Mouse (Mus musculus): ENCODE results near the gene Bloc1s5. TPM values are rescaled to one million over a fixed set of nuclear protein-coding genes. Genes with fewer than 3 reads are reported as not detected.

Bloc1s5 gene
- polyA plus RNA-seq, 1 experiment: 3.5 TPM

DNA sequence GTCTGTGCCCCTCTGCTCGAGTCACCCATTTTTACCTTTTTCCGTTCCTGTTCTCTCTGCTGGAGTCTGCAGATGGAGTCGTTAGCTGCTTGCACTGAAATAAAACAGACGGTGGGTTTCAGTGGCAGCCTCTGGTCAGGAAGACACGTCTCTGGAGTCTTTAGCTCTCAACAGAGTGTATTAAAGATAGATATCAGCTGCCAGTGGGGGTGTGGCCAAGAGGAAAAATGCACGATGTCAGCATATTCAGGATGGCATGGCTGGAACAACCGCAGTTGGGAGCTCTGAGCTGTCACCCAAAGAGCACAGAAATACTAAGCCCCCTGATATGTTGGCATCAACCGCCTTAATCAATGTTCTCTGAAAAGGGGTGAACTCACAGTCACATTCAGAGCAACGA is 22.3 kb downstream of the Bloc1s5 start:
- Histone ChIP-seq H3K36me3 (ENCODE audit: control insufficient read depth, insufficient read depth, low read length) (no peaks in the 10 kb centered on the region), H3K4me1 (replicated peaks; ENCODE audit: control insufficient read depth, insufficient read depth, low read length) (no peaks in the 10 kb centered on the region), H3K4me3 (ENCODE audit: control insufficient read depth, insufficient read depth, low read length) (no peak overlapping the region), H3K27me3 (ENCODE audit: control insufficient read depth, insufficient read depth, low read length) (no peaks in the 10 kb centered on the region), H3K27ac (ENCODE audit: control insufficient read depth, insufficient read depth, low read length) (no peak overlapping the region)
- TF ChIP-seq CTCF (IDR thresholded peaks at IDR 0.05; ENCODE audit: borderline replicate concordance, control insufficient read depth, extremely low read depth, insufficient read depth, low read length, poor library complexity) (no peak), POLR2A (IDR thresholded peaks at IDR 0.05; ENCODE audit: control insufficient read depth, extremely low read depth, insufficient read depth, low read length, poor library complexity) (no peak)
- no peak for DNase-seq
- 96% methylated on average over 9 of the region's 9 CpGs for WGBS

- Histone ChIP-seq H3K27ac (ENCODE audit: control insufficient read depth, insufficient read depth, low read length) (no peak overlapping the region), H3K36me3 (ENCODE audit: control insufficient read depth, insufficient read depth, low read length) (no peaks in the 10 kb centered on the region), H3K4me3 (ENCODE audit: control insufficient read depth, insufficient read depth, low read length) (no peak overlapping the region), H3K4me1 (replicated peaks; ENCODE audit: control insufficient read depth, insufficient read depth, low read length) (no peaks in the 10 kb centered on the region), H3K27me3 (ENCODE audit: control insufficient read depth, insufficient read depth, low read length) (no peaks in the 10 kb centered on the region)
- DNase-seq: no peak
- no peak for TF ChIP-seq CTCF (IDR thresholded peaks at IDR 0.05; ENCODE audit: borderline replicate concordance, control insufficient read depth, extremely low read depth, insufficient read depth, low read length, poor library complexity)
- no peak for TF ChIP-seq POLR2A (IDR thresholded peaks at IDR 0.05; ENCODE audit: control insufficient read depth, extremely low read depth, insufficient read depth, low read length, poor library complexity)
- WGBS: 97% methylated on average over 4 of the region's 4 CpGs
These were observed 22.7 kb downstream of the Bloc1s5 start for GRCm38 (mm10) chr13:38612179-38612578.

- Histone ChIP-seq H3K27me3 (ENCODE audit: control insufficient read depth, insufficient read depth, low read length) (no peaks in the 10 kb centered on the region), H3K27ac (ENCODE audit: control insufficient read depth, insufficient read depth, low read length) (no peak overlapping the region), H3K4me1 (replicated peaks; ENCODE audit: control insufficient read depth, insufficient read depth, low read length) (no peaks in the 10 kb centered on the region), H3K36me3 (ENCODE audit: control insufficient read depth, insufficient read depth, low read length) (no peaks in the 10 kb centered on the region), H3K4me3 (ENCODE audit: control insufficient read depth, insufficient read depth, low read length) (no peak overlapping the region)
- 95% methylated on average over 6 of the region's 6 CpGs for WGBS
- TF ChIP-seq POLR2A (IDR thresholded peaks at IDR 0.05; ENCODE audit: control insufficient read depth, extremely low read depth, insufficient read depth, low read length, poor library complexity): no peak
- no peak for TF ChIP-seq CTCF (IDR thresholded peaks at IDR 0.05; ENCODE audit: borderline replicate concordance, control insufficient read depth, extremely low read depth, insufficient read depth, low read length, poor library complexity)
- DNase-seq: no peak
These were observed 24.6 kb downstream of the Bloc1s5 start for GRCm38 (mm10) chr13:38610336-38610735.

DNA sequence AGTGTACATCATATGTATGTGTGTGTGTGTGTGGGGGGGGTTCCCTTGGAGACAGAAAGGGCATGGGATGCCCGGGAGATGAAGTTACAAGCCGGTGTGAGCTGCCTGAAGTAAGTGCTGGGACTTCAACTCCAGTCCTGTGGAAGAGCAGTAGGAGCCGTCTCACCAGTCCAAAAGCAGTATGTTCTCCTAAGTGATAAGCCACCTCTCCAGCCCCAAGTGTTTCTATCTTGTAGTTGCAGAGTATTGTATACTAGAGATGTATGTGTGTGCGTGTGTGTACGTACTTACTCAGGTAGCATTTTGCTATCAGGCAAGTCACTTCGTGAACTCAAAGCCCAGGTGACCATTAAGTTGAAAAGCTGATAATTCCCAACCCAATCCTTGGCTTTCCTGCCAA is 27.8 kb downstream of the Bloc1s5 start:
- Histone ChIP-seq H3K36me3 (ENCODE audit: control insufficient read depth, insufficient read depth, low read length) (no peaks in the 10 kb centered on the region), H3K27ac (ENCODE audit: control insufficient read depth, insufficient read depth, low read length) (no peak overlapping the region), H3K27me3 (ENCODE audit: control insufficient read depth, insufficient read depth, low read length) (no peaks in the 10 kb centered on the region), H3K4me1 (replicated peaks; ENCODE audit: control insufficient read depth, insufficient read depth, low read length) (no peaks in the 10 kb centered on the region), H3K4me3 (ENCODE audit: control insufficient read depth, insufficient read depth, low read length) (no peak overlapping the region)
- TF ChIP-seq CTCF (IDR thresholded peaks at IDR 0.05; ENCODE audit: borderline replicate concordance, control insufficient read depth, extremely low read depth, insufficient read depth, low read length, poor library complexity) (no peak), POLR2A (IDR thresholded peaks at IDR 0.05; ENCODE audit: control insufficient read depth, extremely low read depth, insufficient read depth, low read length, poor library complexity) (no peak)
- no peak for DNase-seq
- WGBS: 99% methylated on average over 6 of the region's 6 CpGs

- no peak overlapping the region for H3K27ac ChIP-seq (ENCODE audit: control insufficient read depth, insufficient read depth, low read length)
- H3K27me3 ChIP-seq (ENCODE audit: control insufficient read depth, insufficient read depth, low read length): no peaks in the 10 kb centered on the region
- DNase-seq: no peak
- WGBS: 90% methylated on average over 6 of the region's 6 CpGs
- no peaks in the 10 kb centered on the region for H3K4me1 ChIP-seq (replicated peaks; ENCODE audit: control insufficient read depth, insufficient read depth, low read length)
- no peaks in the 10 kb centered on the region for H3K36me3 ChIP-seq (ENCODE audit: control insufficient read depth, insufficient read depth, low read length)
- TF ChIP-seq CTCF (IDR thresholded peaks at IDR 0.05; ENCODE audit: borderline replicate concordance, control insufficient read depth, extremely low read depth, insufficient read depth, low read length, poor library complexity) (no peak), POLR2A (IDR thresholded peaks at IDR 0.05; ENCODE audit: control insufficient read depth, extremely low read depth, insufficient read depth, low read length, poor library complexity) (no peak)
- H3K4me3 ChIP-seq (ENCODE audit: control insufficient read depth, insufficient read depth, low read length): no peak overlapping the region
These were observed 29.6 kb downstream of the Bloc1s5 start for GRCm38 (mm10) chr13:38605353-38605752.

- Histone ChIP-seq H3K4me3 (ENCODE audit: control insufficient read depth, insufficient read depth, low read length) (no peak overlapping the region), H3K27ac (ENCODE audit: control insufficient read depth, insufficient read depth, low read length) (no peak overlapping the region), H3K4me1 (replicated peaks; ENCODE audit: control insufficient read depth, insufficient read depth, low read length) (no peaks in the 10 kb centered on the region), H3K36me3 (ENCODE audit: control insufficient read depth, insufficient read depth, low read length) (no peaks in the 10 kb centered on the region), H3K27me3 (ENCODE audit: control insufficient read depth, insufficient read depth, low read length) (no peaks in the 10 kb centered on the region)
- 96% methylated on average over 13 of the region's 13 CpGs for WGBS
- no peak for DNase-seq
- TF ChIP-seq POLR2A (IDR thresholded peaks at IDR 0.05; ENCODE audit: control insufficient read depth, extremely low read depth, insufficient read depth, low read length, poor library complexity) (no peak), CTCF (IDR thresholded peaks at IDR 0.05; ENCODE audit: borderline replicate concordance, control insufficient read depth, extremely low read depth, insufficient read depth, low read length, poor library complexity) (no peak)
These were observed 31.9 kb downstream of the Bloc1s5 start for GRCm38 (mm10) chr13:38602966-38603365.

DNA sequence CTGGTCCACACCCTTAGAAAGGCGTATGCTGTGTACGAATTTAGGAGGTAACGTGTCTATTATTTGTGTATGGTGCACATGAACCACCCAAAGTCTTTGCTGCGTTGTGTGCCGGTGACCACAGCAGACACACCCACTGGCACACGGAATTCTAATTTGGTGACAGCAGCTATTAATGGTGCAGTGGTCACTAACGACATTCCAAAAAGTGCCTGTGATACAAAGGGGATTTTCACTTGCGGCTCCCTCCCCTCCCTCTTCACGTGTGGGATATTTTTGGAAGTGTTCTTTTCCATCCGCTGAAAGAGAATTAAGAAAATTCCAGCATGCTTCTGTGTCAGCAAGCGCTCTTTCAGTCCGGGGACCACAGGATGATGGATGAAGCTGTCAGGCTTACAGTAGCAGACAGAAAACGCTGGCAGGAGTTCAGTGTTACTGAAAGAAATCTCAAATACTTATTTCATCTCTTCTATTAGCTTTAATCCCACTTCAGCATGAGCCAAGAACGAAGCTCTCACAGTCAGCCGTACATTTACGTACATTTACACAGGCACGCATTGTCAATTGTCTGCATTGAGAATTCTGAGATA is 32.6 kb downstream of the Bloc1s5 start:
- WGBS: 93% methylated on average over 17 of the region's 17 CpGs
- no peak for TF ChIP-seq POLR2A (IDR thresholded peaks at IDR 0.05; ENCODE audit: control insufficient read depth, extremely low read depth, insufficient read depth, low read length, poor library complexity)
- Histone ChIP-seq H3K36me3 (ENCODE audit: control insufficient read depth, insufficient read depth, low read length) (no peaks in the 10 kb centered on the region), H3K4me1 (replicated peaks; ENCODE audit: control insufficient read depth, insufficient read depth, low read length) (no peaks in the 10 kb centered on the region), H3K27me3 (ENCODE audit: control insufficient read depth, insufficient read depth, low read length) (no peaks in the 10 kb centered on the region), H3K4me3 (ENCODE audit: control insufficient read depth, insufficient read depth, low read length) (no peak overlapping the region), H3K27ac (ENCODE audit: control insufficient read depth, insufficient read depth, low read length) (no peak overlapping the region)
- no peak for DNase-seq

All from thymus, adult 2 months (tissue).